8 mouse cellular contexts compared by ENCODE assay signal in genomic region chr9:23378731-23379170, GRCm38 (mm10).
DNase-seq lines count a peak whose midpoint lies in the region; ATAC-seq and TF ChIP-seq lines count a peak whose summit lies in the region.

No protein-coding gene starts in this region.

- WGBS in hindbrain, embryonic 11.5 days = 15% methylated on average over 6 of the region's 6 CpGs
- WGBS in thymus, adult 2 months = 21% methylated on average over 6 of the region's 6 CpGs

- ATAC-seq in hindbrain, embryonic 11.5 days (ENCODE audit: low FRiP score) = peak; percentile 85
- ATAC-seq in megakaryocyte progenitor cell, adult 5-6 weeks (replicated peaks; ENCODE audit: poor library complexity) = peak; percentile 78

- no peaks in the 10 kb centered on the region for H3K27me3 ChIP-seq in hindbrain, embryonic 11.5 days (ENCODE audit: control insufficient read depth, insufficient read depth, low read length)
- no peaks in the 10 kb centered on the region for H3K27me3 ChIP-seq in thymus, adult 2 months (ENCODE audit: control insufficient read depth, insufficient read depth, low read length)

- no peak overlapping the region for H3K9ac ChIP-seq in hindbrain, embryonic 11.5 days (ENCODE audit: low read depth, low read length)

- TF ChIP-seq CTCF in thymus, adult 2 months (IDR thresholded peaks at IDR 0.05; ENCODE audit: borderline replicate concordance, control insufficient read depth, extremely low read depth, insufficient read depth, low read length, poor library complexity) = no peak

- H3K4me2 ChIP-seq in hindbrain, embryonic 11.5 days (replicated peaks; ENCODE audit: low read depth, low read length) = no peak overlapping the region

- peaks cover 4% of the 10 kb centered on the region for H3K4me1 ChIP-seq in hindbrain, embryonic 11.5 days (replicated peaks; ENCODE audit: control insufficient read depth, insufficient read depth, low read length)
- H3K4me1 ChIP-seq in thymus, adult 2 months (replicated peaks; ENCODE audit: control insufficient read depth, insufficient read depth, low read length) = no peaks in the 10 kb centered on the region

- H3K9me3 ChIP-seq in hindbrain, embryonic 11.5 days (ENCODE audit: control insufficient read depth, low read length) = no peaks in the 10 kb centered on the region

- no peaks in the 10 kb centered on the region for H3K36me3 ChIP-seq in hindbrain, embryonic 11.5 days (ENCODE audit: control insufficient read depth, insufficient read depth, low read length)
- no peaks in the 10 kb centered on the region for H3K36me3 ChIP-seq in thymus, adult 2 months (ENCODE audit: control insufficient read depth, insufficient read depth, low read length)

- no peak for TF ChIP-seq POLR2A in thymus, adult 2 months (IDR thresholded peaks at IDR 0.05; ENCODE audit: control insufficient read depth, extremely low read depth, insufficient read depth, low read length, poor library complexity)

- DNase-seq in cerebellum, adult 11-12 months = peak; percentile 16
- no peak for DNase-seq in cerebellum, adult 11 months
- DNase-seq in lung, postnatal 10 days = peak; percentile 32
- DNase-seq in lung, postnatal 36 days = no peak
- peak; percentile 59 for DNase-seq in hindbrain, embryonic 11.5 days (ENCODE audit: low spot score)
- DNase-seq in thymus, adult 2 months = no peak
- no peak for DNase-seq in c-Kit-positive CD71-positive TER-119-positive erythroid progenitor cells, embryonic 14.5 days (ENCODE audit: low spot score)

- no peak overlapping the region for H3K4me3 ChIP-seq in hindbrain, embryonic 11.5 days (ENCODE audit: low read depth, low read length)
- no peak overlapping the region for H3K4me3 ChIP-seq in thymus, adult 2 months (ENCODE audit: control insufficient read depth, insufficient read depth, low read length)

- H3K27ac ChIP-seq in hindbrain, embryonic 11.5 days (ENCODE audit: low read depth, low read length) = peak overlapping the region; percentile 64
- H3K27ac ChIP-seq in thymus, adult 2 months (ENCODE audit: control insufficient read depth, insufficient read depth, low read length) = no peak overlapping the region

Comparison
In these comparisons a context has a peak if more than half of its experiments do, and no peak if none do; other contexts are left out.
1. DNase-seq: peak in cerebellum, adult 11-12 months (single experiment), lung, postnatal 10 days (single experiment) and hindbrain, embryonic 11.5 days (single experiment); none in cerebellum, adult 11 months (single experiment), lung, postnatal 36 days (single experiment), thymus, adult 2 months (single experiment) and c-Kit-positive CD71-positive TER-119-positive erythroid progenitor cells, embryonic 14.5 days (single experiment).